Mouse (Mus musculus) embryonic facial prominence, embryonic 10.5 days (tissue): ENCODE results near the gene Tceal9. TPM values are rescaled to one million over a fixed set of nuclear protein-coding genes. Genes with fewer than 3 reads are reported as not detected.
A peak's percentile ranks its signal among the peaks of the same experiment; 100 is the strongest.
"Not testable (repeated sequence)": the region's sequence is repeated elsewhere in the genome, so short reads cannot be mapped to it uniquely, and the experiment has no call there.

ENCODE experiments used
- DNase-seq: peaks from one replicate; pipeline ENCODE4 v3.0.0-alpha.2; 2017; ENCODE audit warnings: low spot score
- H3K27ac ChIP-seq: fragments of 300-500 bp; sonication (generic); replicated peaks from 2 replicates; pipeline ENCODE4 v1.5.1; 2016; ENCODE audit warnings: mild to moderate bottlenecking
- H3K27me3 ChIP-seq: fragments of 300-500 bp; sonication (generic); replicated peaks from 2 replicates; pipeline ENCODE4 v1.6.1; 2016; ENCODE audit warnings: low read depth, mild to moderate bottlenecking; ENCODE audit not compliant: poor library complexity, severe bottlenecking
- H3K36me3 ChIP-seq: fragments of 300-500 bp; sonication (generic); replicated peaks from 2 replicates; pipeline ENCODE4 v1.6.1; 2016; ENCODE audit warnings: mild to moderate bottlenecking, moderate library complexity
- H3K4me1 ChIP-seq: fragments of 300-500 bp; sonication (generic); 2 replicates; pipeline ENCODE4 v1.6.1; 2016
- H3K4me3 ChIP-seq: fragments of 300-500 bp; sonication (generic); 2 replicates; pipeline ENCODE4 v1.5.1; 2016; ENCODE audit warnings: mild to moderate bottlenecking, moderate library complexity
- H3K9me3 ChIP-seq: fragments of 300-500 bp; sonication (generic); 2 replicates; pipeline ENCODE4 v1.6.1; 2016; ENCODE audit warnings: mild to moderate bottlenecking
- WGBS: fragments of 180-500 bp; shearing (Covaris S2); methylation state at CpG from one replicate; pipeline ENCODE4 v1.1.7; 2016; 5-methylcytosine and 5-hydroxymethylcytosine counted together
- polyA plus RNA-seq: library from polyadenylated mRNA; unstranded; fragments of >200 nt; fragmentation: Nextera tagmentation; extraction: Ambion mirVana; gene quantifications from 2 replicates; pipeline ENCODE4 v1.2.1, GENCODE M21; 2016

Tceal9 gene
- polyA plus RNA-seq, result 471 and 531 TPM in 2 replicates

DNA sequence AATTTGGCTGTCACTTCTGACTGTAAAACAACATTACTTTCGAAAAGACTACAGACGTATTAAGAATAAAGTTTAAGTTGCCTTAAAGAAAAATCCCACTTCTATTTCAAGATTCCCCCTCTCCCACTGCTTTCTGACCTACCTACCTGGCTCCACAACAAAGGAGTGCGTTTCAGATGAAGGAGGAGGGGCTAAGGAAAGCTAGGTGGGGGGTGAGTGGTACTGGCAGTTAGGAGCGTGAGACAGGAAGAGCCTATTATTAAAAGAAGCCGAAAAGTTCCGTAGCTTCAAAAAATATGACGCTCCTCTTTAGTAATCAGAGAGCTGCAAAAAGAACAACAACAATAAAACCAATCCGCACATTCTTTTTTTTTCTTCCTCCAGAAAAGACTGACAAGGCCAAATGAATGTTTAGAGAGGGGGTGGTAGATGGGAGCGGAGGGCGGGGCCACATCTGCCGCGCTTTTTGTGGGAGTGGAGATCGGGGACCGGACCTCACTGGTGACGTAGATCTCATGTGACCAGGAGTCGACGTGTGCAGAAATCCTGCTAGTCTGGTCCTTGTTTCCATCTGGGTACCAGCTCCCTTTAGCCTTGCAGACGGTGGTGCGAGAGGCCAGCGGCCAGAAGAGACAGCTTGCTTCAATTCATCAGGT is at the start of gene Tceal9:
Gene Tceal9 (plus strand): TSS at position 506 of the 656 bp plus-strand sequence.
- Histone ChIP-seq H3K9me3 (no peaks in the 10 kb centered on the region), H3K4me3 (peak within 1 kb of the TSS; percentile 66), H3K27ac (peak within 1 kb of the TSS; percentile 88), H3K4me1 (no peaks in the 10 kb centered on the region), H3K27me3 (peaks cover 33% of the 10 kb centered on the region), H3K36me3 (peaks cover 23% of the 10 kb centered on the region)
- peak; percentile 83 for DNase-seq
- WGBS, result 14% methylated on average over 20 of the region's 20 CpGs

DNA sequence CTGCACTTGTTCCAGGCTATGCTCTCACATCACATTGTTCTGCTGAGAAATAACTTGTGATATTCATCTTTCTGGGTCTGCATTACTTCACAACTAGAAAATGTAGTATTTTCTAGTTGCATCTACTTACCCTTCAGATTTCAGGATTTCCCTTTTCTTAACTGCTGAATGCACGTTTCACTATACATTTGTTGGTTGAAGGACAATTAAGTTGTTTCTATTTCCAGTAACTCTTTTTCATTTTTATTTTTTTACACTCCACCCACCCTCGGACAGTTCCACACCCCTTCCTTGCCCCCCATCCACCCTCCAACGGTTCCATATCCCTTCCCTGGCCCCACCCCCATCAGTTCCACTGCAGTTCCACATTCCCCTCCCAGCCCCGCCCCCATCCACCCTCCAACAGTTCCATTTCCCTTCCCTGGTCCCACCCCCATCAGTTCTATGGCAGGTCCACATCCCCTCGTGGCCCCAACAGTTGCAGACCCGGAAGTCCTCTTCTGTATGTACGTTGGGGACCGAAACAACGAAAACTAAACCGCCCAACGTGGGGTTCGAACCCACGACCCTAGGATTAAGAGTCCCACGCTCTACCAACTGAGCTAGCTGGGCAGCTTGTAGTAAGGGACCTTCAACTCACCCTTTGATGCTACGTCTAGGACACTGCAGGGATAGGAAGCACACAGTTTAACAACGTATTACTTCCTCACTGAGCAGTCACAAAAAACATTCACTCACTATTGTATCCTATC is 49.5 kb upstream of the Tceal9 start:
- 80% methylated on average over 16 of the region's 16 CpGs for WGBS
- H3K27ac ChIP-seq, result no peak overlapping the region
- H3K4me1 ChIP-seq, result no peaks in the 10 kb centered on the region
- no peaks in the 10 kb centered on the region for H3K9me3 ChIP-seq
- no peak overlapping the region for H3K4me3 ChIP-seq
- no peaks in the 10 kb centered on the region for H3K36me3 ChIP-seq
- no peak for DNase-seq
- peaks cover 13% of the 10 kb centered on the region for H3K27me3 ChIP-seq

DNA sequence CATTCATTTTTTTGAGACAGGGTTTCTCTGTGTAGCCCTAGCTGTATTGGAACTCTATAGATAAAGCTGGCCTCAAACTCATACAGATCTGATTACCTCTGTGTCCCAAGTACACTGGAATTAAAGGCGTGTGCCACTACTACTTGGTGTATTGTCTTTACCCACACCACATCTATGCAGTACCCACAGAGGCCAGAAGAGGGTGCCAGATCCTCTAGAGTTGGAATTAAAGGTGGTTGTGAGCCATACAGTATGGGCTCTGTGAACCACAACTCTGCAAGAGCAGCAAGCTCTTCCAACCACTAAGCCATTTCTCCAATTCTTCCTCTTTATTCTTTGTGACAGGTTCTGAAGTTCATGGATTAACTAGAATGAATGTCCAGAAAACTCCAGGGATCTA is 48.0 kb upstream of the Tceal9 start:
- Histone ChIP-seq H3K4me1 (no peaks in the 10 kb centered on the region), H3K36me3 (no peaks in the 10 kb centered on the region), H3K9me3 (no peaks in the 10 kb centered on the region), H3K27ac (no peak overlapping the region), H3K27me3 (peaks cover 23% of the 10 kb centered on the region), H3K4me3 (no peak overlapping the region)
- 57% methylated on average over 1 of the region's 1 CpGs for WGBS
- peak; percentile 35 for DNase-seq

DNA sequence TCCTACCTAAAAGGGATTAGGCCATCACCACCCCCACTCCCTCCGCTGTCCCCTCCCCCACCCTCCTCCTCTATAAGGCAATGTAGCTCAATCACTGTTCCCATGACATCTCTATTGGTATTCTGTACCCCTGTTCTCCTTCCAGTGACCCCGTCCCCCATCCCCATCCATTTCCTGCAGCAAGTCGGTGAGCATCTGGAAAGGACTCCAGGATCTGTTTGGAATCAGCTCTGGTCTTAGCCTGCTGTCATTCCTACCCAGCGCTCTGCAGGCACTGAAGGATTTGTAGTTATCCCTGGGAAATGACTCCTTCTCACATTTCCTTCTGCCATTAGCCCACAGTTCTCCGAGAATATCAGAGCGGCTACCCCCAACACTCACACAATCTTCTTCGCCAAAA is 41.6 kb upstream of the Tceal9 start:
- no peaks in the 10 kb centered on the region for H3K9me3 ChIP-seq
- peak overlapping the region; percentile 44 for H3K27ac ChIP-seq
- peaks cover 5% of the 10 kb centered on the region for H3K4me1 ChIP-seq
- H3K36me3 ChIP-seq, result no peaks in the 10 kb centered on the region
- WGBS, result 15% methylated on average over 7 of the region's 7 CpGs
- peak overlapping the region; percentile 57 for H3K4me3 ChIP-seq
- peaks cover 39% of the 10 kb centered on the region for H3K27me3 ChIP-seq
- no peak for DNase-seq

DNA sequence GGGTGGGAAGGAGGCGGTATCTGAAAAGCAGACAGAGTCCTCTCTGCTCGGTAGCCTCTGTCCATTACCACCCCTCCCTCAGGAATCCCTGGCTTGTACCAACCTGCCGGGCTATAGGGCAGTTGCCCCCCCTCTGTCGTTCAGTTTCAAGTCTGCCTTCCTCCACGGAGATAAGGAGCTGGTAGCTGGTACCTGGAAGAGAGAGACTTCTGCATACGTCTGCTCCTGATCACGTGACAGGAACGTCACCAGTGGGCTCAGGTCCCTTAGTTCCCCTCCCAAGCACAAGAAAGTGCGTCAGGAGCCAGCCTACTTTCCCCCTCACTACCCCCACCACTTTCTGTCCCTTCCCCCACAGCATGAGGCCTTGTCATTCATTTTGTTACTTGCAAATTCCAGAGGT is 41.2 kb upstream of the Tceal9 start, which contains the start of gene Tceal5:
Gene Tceal5 (minus strand): TSS at position 213 of the 403 bp plus-strand sequence.
- Histone ChIP-seq H3K9me3 (no peaks in the 10 kb centered on the region), H3K27ac (peak within 1 kb of the TSS; percentile 44), H3K27me3 (peaks cover 39% of the 10 kb centered on the region), H3K4me3 (peak within 1 kb of the TSS; percentile 57), H3K36me3 (no peaks in the 10 kb centered on the region), H3K4me1 (peaks cover 5% of the 10 kb centered on the region)
- 25% methylated on average over 9 of the region's 9 CpGs for WGBS
- peak; percentile 67 for DNase-seq

DNA sequence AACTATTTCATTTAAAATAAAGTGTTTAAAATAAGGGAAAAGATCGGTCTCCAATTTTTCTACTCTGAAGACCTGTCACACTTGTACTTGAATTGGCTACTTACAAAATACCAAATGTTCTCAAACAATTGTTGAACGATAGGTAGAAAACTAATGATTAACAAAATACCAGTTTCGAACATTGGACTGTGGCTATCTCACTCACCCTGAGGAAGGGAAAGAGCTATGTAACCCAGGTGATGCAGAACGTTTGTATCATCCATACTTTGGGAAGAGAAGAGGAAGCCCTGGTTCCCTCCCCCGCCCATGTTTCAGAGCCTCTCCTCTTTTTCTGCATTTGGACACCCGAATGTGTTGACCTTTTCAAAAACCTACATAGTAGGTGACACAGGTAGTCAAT is 40.5 kb upstream of the Tceal9 start:
- Histone ChIP-seq H3K4me3 (no peak overlapping the region), H3K27me3 (peaks cover 39% of the 10 kb centered on the region), H3K36me3 (no peaks in the 10 kb centered on the region), H3K9me3 (no peaks in the 10 kb centered on the region), H3K4me1 (peaks cover 5% of the 10 kb centered on the region), H3K27ac (no peak overlapping the region)
- DNase-seq, result no peak
- WGBS, result 81% methylated on average over 6 of the region's 6 CpGs

DNA sequence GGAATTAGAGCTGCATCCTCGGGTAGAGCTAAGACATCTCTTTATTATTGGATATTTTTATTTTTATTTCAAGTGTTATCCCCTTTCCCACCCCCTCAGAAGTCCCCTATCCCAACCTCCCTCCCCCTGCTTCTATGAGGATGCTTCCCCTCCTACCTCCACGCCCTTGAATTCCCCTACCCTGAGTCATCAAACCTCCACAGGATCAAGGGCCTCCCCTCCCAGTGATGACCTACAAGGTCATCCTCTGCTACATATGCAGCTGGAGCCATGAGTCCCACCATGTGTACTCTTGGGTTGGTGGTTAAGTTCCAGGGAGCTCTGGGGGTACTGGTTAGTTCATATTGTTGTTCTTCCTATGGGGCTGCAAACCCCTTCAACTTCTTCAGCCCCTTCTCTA is 31.5 kb upstream of the Tceal9 start:
- H3K9me3 ChIP-seq, result no peaks in the 10 kb centered on the region
- WGBS, result 88% methylated on average over 2 of the region's 2 CpGs
- 0 out of 2 replicates have a peak, but pooled peaks cover 5% of the 10 kb centered on the region for H3K4me1 ChIP-seq

DNA sequence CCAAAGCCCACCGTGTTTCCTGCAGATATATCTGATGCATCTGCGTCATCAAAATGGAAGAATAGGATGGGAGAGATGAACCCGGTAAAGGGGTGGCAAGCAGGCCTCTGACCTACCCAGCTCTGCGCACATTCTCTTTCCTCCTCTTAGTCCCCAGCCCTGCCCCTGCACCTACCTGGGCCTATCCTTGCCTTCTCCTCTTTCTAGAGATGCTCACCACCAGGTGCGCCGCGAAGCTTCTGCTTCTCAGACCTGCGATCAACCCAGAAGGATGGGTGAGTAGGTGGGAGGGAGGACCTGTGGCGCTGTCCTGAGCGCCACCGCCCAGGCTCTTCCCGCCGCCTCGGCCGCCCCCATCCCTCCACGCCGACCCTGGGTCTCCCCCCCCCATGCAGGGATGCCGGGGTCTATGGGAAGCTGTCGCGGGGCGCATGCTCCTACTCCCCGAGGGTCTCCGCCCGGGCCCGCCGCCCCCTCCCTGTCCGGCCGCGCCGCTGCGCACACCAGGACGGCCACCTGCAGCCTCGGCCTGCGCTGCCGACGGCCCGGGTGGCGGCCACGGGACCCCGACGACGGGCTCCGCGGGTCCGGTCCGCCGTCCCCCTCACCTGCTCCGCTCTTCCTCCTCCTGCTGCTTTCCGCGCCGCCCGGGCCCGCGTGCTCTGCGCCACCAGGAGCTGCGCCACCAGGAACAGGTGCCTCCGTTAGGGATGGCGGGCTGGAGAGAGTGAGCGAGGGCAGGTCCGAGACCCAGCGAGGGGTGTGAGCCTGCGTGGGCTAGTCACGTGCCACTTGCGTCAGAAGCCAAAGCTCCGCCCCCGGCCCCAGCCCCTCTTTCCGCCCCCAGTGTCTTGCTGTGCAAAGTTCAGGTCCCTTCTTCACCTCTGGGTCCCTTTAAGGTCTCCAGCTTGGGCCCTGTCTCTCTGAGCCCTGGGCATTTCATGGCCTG is 29.9 kb upstream of the Tceal9 start, which contains the start of the genes Tceal7 and Bex1:
Gene Tceal7 (plus strand): TSS at position 51 of the 949 bp plus-strand sequence.
Gene Bex1 (minus strand): TSS at position 785 of the 949 bp plus-strand sequence.
- H3K27me3 ChIP-seq, result peaks cover 14% of the 10 kb centered on the region; the same call in 1 of the 2 replicates
- peak within 1 kb of the TSS; percentile 35 for H3K27ac ChIP-seq
- H3K36me3 ChIP-seq, DNase-seq, H3K9me3 ChIP-seq, H3K4me1 ChIP-seq: not testable (repeated sequence)
- H3K4me3 ChIP-seq, result peak within 1 kb of the TSS; percentile 59
- 26% methylated on average over 18 of the region's 67 CpGs for WGBS

More for the DNA sequence above, 31.5 kb upstream of the Tceal9 start:
- Histone ChIP-seq H3K27me3 (peaks cover 14% of the 10 kb centered on the region; the same call in 1 of the 2 replicates), H3K27ac (no peak overlapping the region), H3K4me3 (no peak overlapping the region), H3K36me3 (no peaks in the 10 kb centered on the region)
- DNase-seq, result no peak

DNA sequence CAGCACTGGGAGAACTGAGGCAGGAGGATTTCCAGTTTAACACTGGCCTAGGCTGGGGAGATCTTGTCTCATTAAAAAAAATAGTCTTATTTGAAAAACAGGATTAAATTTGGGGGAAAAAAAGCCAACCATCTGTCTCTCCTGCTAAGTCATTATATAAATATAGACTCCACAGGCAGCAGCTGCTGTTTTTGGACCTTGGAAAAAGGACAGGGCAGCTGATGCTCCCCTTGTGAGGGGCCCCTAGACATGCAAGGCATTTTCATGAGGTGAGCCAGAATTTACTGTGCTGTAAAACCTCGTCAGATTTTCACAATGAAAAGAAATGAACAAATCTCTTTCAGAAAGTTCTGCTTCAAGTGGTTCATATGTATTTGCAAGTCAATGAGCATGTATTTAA is 28.6 kb upstream of the Tceal9 start:
- 70% methylated on average over 1 of the region's 1 CpGs for WGBS
- Histone ChIP-seq H3K4me3 (no peak overlapping the region), H3K9me3 (no peaks in the 10 kb centered on the region), H3K27me3 (peaks cover 18% of the 10 kb centered on the region; the same call in 1 of the 2 replicates), H3K27ac (no peak overlapping the region), H3K36me3 (no peaks in the 10 kb centered on the region), H3K4me1 (0 out of 2 replicates have a peak, but pooled peaks cover 5% of the 10 kb centered on the region)
- DNase-seq, result no peak

DNA sequence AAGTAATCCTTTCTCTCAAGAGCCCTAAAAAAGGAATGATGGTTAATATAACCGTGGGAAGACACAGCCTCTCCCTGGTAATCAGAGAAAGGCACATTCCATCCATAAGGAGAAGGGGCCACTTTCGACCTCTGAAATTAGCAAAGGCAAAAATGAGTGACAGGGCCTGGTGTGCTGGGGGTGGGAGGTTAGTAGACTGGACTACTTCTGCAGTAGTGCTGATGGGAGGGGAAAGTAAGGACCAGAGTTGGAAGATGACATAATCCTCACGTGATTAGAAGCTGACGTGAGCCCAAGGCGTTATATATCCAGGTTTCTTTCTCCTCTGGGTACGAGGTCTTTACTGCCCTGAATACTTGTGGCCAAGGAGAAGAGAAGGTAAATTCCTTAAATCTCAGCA is 21.2 kb upstream of the Tceal9 start:
- Histone ChIP-seq H3K4me1 (no peaks in the 10 kb centered on the region), H3K9me3 (no peaks in the 10 kb centered on the region), H3K4me3 (no peak overlapping the region), H3K36me3 (no peaks in the 10 kb centered on the region), H3K27me3 (peaks cover 15% of the 10 kb centered on the region), H3K27ac (no peak overlapping the region)
- no peak for DNase-seq
- 76% methylated on average over 6 of the region's 6 CpGs for WGBS

DNA sequence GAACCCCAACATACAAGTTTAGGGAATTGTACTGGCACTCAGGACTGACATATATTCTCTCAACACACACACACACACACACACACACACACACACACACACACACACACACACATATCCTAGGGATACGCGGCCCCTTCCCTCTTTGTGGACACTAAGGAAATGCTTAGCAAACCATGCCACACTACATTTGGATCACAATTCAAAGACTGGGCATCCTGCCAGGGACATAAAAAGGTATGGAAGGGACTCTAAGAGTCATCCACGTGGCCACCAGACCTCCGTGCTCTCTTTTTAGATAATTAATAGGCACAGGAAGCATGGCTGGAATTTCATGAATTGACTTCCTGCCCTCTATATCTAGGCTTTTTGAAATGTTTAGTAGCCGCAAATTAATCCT is 17.1 kb upstream of the Tceal9 start:
- WGBS, result 80% methylated on average over 5 of the region's 5 CpGs
- Histone ChIP-seq H3K4me1 (no peaks in the 10 kb centered on the region), H3K9me3 (no peaks in the 10 kb centered on the region)

DNA sequence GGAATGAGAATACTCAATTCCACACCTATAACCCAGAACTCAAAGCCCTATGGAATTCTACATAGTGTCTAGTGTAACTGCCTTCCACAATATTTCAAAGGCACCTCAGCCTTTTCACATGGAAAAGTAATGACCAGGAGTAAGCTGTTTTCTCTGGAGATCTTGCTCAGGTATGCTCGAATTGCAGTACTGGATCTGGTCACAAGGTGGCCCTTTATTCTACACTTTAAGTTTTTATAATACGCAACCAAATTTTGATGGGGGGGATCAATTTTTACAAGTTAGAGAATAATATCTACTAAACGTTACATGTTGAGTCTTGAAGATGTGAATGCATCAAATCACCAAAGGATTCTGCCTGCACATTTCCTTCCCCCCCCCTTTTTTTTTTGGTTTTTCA is 6.8 kb upstream of the Tceal9 start:
- H3K9me3 ChIP-seq, result no peaks in the 10 kb centered on the region
- 46% methylated on average over 3 of the region's 3 CpGs for WGBS
- H3K4me1 ChIP-seq, result no peaks in the 10 kb centered on the region
- no peak for DNase-seq
- peaks cover 6% of the 10 kb centered on the region; the same call in 1 of the 2 replicates for H3K27me3 ChIP-seq
- no peak overlapping the region for H3K27ac ChIP-seq
- H3K36me3 ChIP-seq, result no peaks in the 10 kb centered on the region
- H3K4me3 ChIP-seq, result no peak overlapping the region

More for the DNA sequence above, 17.1 kb upstream of the Tceal9 start:
- peaks cover 19% of the 10 kb centered on the region for H3K27me3 ChIP-seq
- H3K27ac ChIP-seq, result no peak overlapping the region
- H3K4me3 ChIP-seq, result no peak overlapping the region
- no peaks in the 10 kb centered on the region for H3K36me3 ChIP-seq
- DNase-seq, result no peak
